Mouse (Mus musculus): Measurements from ENCODE around the gene Phb2.
A peak's percentile ranks its signal among the peaks of the same experiment; 100 is the strongest.

Gene Phb2

GRCm38 (mm10) chr6:124723541-124723940 is 11.4 kb downstream of the Phb2 start:
- no peak for DNase-seq (ENCODE audit: low spot score)

- DNase-seq (ENCODE audit: low spot score): no peak
These were observed 12.3 kb downstream of the Phb2 start for GRCm38 (mm10) chr6:124724472-124724871.

- DNase-seq (ENCODE audit: low spot score): no peak
These were observed 16.5 kb downstream of the Phb2 start for GRCm38 (mm10) chr6:124728621-124729020.

- no peak for DNase-seq (ENCODE audit: low spot score)
These were observed 17.9 kb downstream of the Phb2 start for GRCm38 (mm10) chr6:124729850-124730705.

GRCm38 (mm10) chr6:124731038-124731437 is 18.9 kb downstream of the Phb2 start:
- no peak for DNase-seq (ENCODE audit: low spot score)

GRCm38 (mm10) chr6:124732476-124733370 is 20.6 kb downstream of the Phb2 start:
- DNase-seq (ENCODE audit: low spot score): peak; percentile 32

- DNase-seq (ENCODE audit: low spot score): no peak
These were observed 22.3 kb downstream of the Phb2 start for GRCm38 (mm10) chr6:124734417-124734816.

- DNase-seq (ENCODE audit: low spot score): no peak
These were observed 24.9 kb downstream of the Phb2 start for GRCm38 (mm10) chr6:124737040-124737439.

- DNase-seq (ENCODE audit: low spot score): peak; percentile 86
These were observed 26.4 kb downstream of the Phb2 start, which contains the start of gene Ptpn6 for GRCm38 (mm10) chr6:124738511-124739023. Ptpn6 (minus strand) TSS chr6:124738714.

GRCm38 (mm10) chr6:124739231-124739796 is 27.2 kb downstream of the Phb2 start:
- no peak for DNase-seq (ENCODE audit: low spot score)

- peak; percentile 38 for DNase-seq (ENCODE audit: low spot score)
These were observed 28.2 kb downstream of the Phb2 start for GRCm38 (mm10) chr6:124740211-124740887.

- peak; percentile 86 for DNase-seq (ENCODE audit: low spot score)
These were observed 29.0 kb downstream of the Phb2 start, which contains the start of gene Grcc10 for GRCm38 (mm10) chr6:124740888-124741761. Grcc10 (minus strand) TSS chr6:124741374.

- no peak for DNase-seq (ENCODE audit: low spot score)
These were observed 29.7 kb downstream of the Phb2 start for GRCm38 (mm10) chr6:124741842-124742241.

- DNase-seq (ENCODE audit: low spot score): no peak
These were observed 30.8 kb downstream of the Phb2 start for GRCm38 (mm10) chr6:124742839-124743514.

GRCm38 (mm10) chr6:124743647-124744046 is 31.5 kb downstream of the Phb2 start:
- DNase-seq (ENCODE audit: low spot score): no peak

GRCm38 (mm10) chr6:124744755-124745321 is 32.7 kb downstream of the Phb2 start:
- DNase-seq (ENCODE audit: low spot score): no peak

GRCm38 (mm10) chr6:124745490-124746295 is 33.6 kb downstream of the Phb2 start:
- DNase-seq (ENCODE audit: low spot score): peak; percentile 93

GRCm38 (mm10) chr6:124746296-124746605 is 34.1 kb downstream of the Phb2 start:
- DNase-seq (ENCODE audit: low spot score): no peak

Measured in urinary bladder, postnatal 14 days (tissue).